Mouse (Mus musculus): ENCODE measurements around the gene Trmo. TPM values are rescaled to one million over a fixed set of nuclear protein-coding genes. Genes with fewer than 3 reads are reported as not detected.

Trmo gene
- polyA plus RNA-seq, 1 experiment from 2014 or later: 11.8 TPM

Other genes starting within 250 kb of the Trmo start
- gene Xpa, start 193.1 kb downstream of the Trmo start, polyA plus RNA-seq (2014; fragmentation: Nextera tagmentation; extraction: Ambion mirVana): 26.4 and 27.0 TPM in 2 replicates
- gene Foxe1, start 45.8 kb downstream of the Trmo start, polyA plus RNA-seq (2014; fragmentation: Nextera tagmentation; extraction: Ambion mirVana): 1.4 and 1.5 TPM in 2 replicates
- gene Hemgn, start 24.1 kb upstream of the Trmo start, polyA plus RNA-seq (2014; fragmentation: Nextera tagmentation; extraction: Ambion mirVana): 13.9 and 16.7 TPM in 2 replicates
- 327 and 354 TPM in 2 replicates for gene Anp32b, start 61.5 kb upstream of the Trmo start, polyA plus RNA-seq (2014; fragmentation: Nextera tagmentation; extraction: Ambion mirVana)
- 90.3 and 97.6 TPM in 2 replicates for gene Nans, start 99.8 kb upstream of the Trmo start, polyA plus RNA-seq (2014; fragmentation: Nextera tagmentation; extraction: Ambion mirVana)
- gene Trim14, start 146.7 kb upstream of the Trmo start, polyA plus RNA-seq (2014; fragmentation: Nextera tagmentation; extraction: Ambion mirVana): 2.0 and 2.7 TPM in 2 replicates
- gene Coro2a, start 212.8 kb upstream of the Trmo start, polyA plus RNA-seq (2014; fragmentation: Nextera tagmentation; extraction: Ambion mirVana): 6.0 and 6.9 TPM in 2 replicates

All from embryonic facial prominence, embryonic 11.5 days (tissue).